In genomic region chr5:112642731-112643130, GRCm38 (mm10) we compare ENCODE assay signal across 9 mouse cellular contexts.
A peak's percentile ranks its signal among the peaks of the same experiment; 100 is the strongest.
DNase-seq lines count a peak whose midpoint lies in the region; ATAC-seq lines count a peak whose summit lies in the region.
"Had no signal": no experiment of that assay in that cellular context is flagged by ENCODE, and none has a peak within 500 bp of the region (broad histone marks: within the 10 kb centered on the region; RNA-seq: fewer than 3 reads in every experiment).

No protein-coding gene starts in this region.

- 0 out of 2 replicates have a peak, but pooled peaks cover 2% of the 10 kb centered on the region for H3K27me3 ChIP-seq in limb, embryonic 11.5 days (ENCODE audit: control insufficient read depth, insufficient read depth, low read length)

- peak; percentile 35 for DNase-seq in adrenal gland, postnatal 10 days
- no peak for DNase-seq in adrenal gland, adult 8-10 months
- peak; percentile 43 to 47 for DNase-seq in left cerebral cortex, adult 18-20 months (ENCODE audit: low spot score in 2 of 2)
- DNase-seq in left cerebral cortex, adult 8-10 months (ENCODE audit: low spot score in 2 of 2): no peak
- DNase-seq in ZHBTc4 (ENCODE audit: low read depth, low spot score): peak; percentile 79
- peak; percentile 41 for DNase-seq in limb, embryonic 11.5 days (ENCODE audit: low spot score)
- DNase-seq in kidney, postnatal 25 days: no peak

- no peak overlapping the region for H3K4me2 ChIP-seq in limb, embryonic 11.5 days (ENCODE audit: low read depth, severe bottlenecking)

- no peaks in the 10 kb centered on the region for H3K9me3 ChIP-seq in limb, embryonic 11.5 days (ENCODE audit: control insufficient read depth, low read length)

- H3K9ac ChIP-seq in limb, embryonic 11.5 days (ENCODE audit: low read length): no peak overlapping the region
- H3K9ac ChIP-seq: midbrain, embryonic 12.5 days had no signal

- H3K4me3 ChIP-seq in limb, embryonic 11.5 days (ENCODE audit: low read depth, low read length): no peak overlapping the region
- H3K4me3 ChIP-seq: midbrain, embryonic 12.5 days had no signal

- no peak for ATAC-seq in limb, embryonic 11.5 days (ENCODE audit: insufficient number of reproducible peaks, low FRiP score, low TSS enrichment, low read depth)
- ATAC-seq in erythroid progenitor cell, adult 5-6 weeks (replicated peaks; ENCODE audit: low FRiP score, poor library complexity, severe bottlenecking): no peak

- no peaks in the 10 kb centered on the region for H3K36me3 ChIP-seq in limb, embryonic 11.5 days (ENCODE audit: control insufficient read depth, insufficient read depth, low read length)
- H3K36me3 ChIP-seq: midbrain, embryonic 12.5 days had no signal

- H3K27ac ChIP-seq in limb, embryonic 11.5 days (replicated peaks; ENCODE audit: low read depth, low read length): no peak overlapping the region

- WGBS in limb, embryonic 11.5 days: 64% methylated on average over 10 of the region's 10 CpGs

- H3K4me1 ChIP-seq in limb, embryonic 11.5 days (ENCODE audit: control insufficient read depth, insufficient read depth, low read length): no peaks in the 10 kb centered on the region

Comparison
In these comparisons a context has a peak if more than half of its experiments do, and no peak if none do; other contexts are left out.
1. DNase-seq: peak in adrenal gland, postnatal 10 days (single experiment), left cerebral cortex, adult 18-20 months (2 of 2), ZHBTc4 (single experiment) and limb, embryonic 11.5 days (single experiment); none in adrenal gland, adult 8-10 months (single experiment), left cerebral cortex, adult 8-10 months (0 of 2) and kidney, postnatal 25 days (0 of 2).